Mouse (Mus musculus) olfactory bulb, adult 2 months (tissue): ENCODE measurements around the gene Filip1.

ENCODE experiments used
- CTCF ChIP-seq: fragments of 200-500 bp; IDR thresholded peaks from 2 replicates; pipeline ENCODE4 v1.5.1; 2012; ENCODE audit warnings: low read depth, mild to moderate bottlenecking, low read length, moderate library complexity; ENCODE audit not compliant: insufficient read depth
- POLR2A ChIP-seq: fragments of 200-500 bp; IDR thresholded peaks from 2 replicates; pipeline ENCODE4 v1.6.1; 2012; ENCODE audit warnings: mild to moderate bottlenecking, low read depth, low read length, moderate library complexity; ENCODE audit not compliant: insufficient read depth

DNA sequence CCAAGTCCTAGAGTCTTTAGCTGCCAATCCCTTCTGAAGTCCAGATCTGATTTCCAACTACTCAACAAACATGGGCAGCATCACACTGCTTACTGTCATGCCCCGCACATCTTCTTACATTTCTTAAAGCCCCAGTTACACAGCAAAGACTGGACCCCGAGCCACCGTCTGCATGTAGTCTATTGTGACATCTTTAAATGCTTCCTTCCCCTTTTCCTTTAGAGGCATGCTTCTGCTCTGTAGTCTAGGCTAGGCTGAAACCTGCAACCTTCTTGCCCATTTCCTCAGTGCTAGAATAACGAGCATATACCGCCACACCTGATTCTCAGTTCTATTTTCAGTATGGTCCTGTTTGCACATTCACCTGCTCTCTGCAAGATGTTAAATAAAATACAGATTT is 196.2 kb downstream of the Filip1 start:
- TF ChIP-seq CTCF (no peak), POLR2A (no peak)
